Mouse (Mus musculus) hindlimb bud, embryonic 11.5 days (tissue): Measurements from ENCODE around the gene Otx1.

Source experiments
- DNase-seq: peaks from one replicate; pipeline ENCODE4 v3.0.0-alpha.2; 2012; ENCODE audit warnings: low read depth, low spot score; ENCODE audit errors: extremely low spot score

Otx1 gene

DNA sequence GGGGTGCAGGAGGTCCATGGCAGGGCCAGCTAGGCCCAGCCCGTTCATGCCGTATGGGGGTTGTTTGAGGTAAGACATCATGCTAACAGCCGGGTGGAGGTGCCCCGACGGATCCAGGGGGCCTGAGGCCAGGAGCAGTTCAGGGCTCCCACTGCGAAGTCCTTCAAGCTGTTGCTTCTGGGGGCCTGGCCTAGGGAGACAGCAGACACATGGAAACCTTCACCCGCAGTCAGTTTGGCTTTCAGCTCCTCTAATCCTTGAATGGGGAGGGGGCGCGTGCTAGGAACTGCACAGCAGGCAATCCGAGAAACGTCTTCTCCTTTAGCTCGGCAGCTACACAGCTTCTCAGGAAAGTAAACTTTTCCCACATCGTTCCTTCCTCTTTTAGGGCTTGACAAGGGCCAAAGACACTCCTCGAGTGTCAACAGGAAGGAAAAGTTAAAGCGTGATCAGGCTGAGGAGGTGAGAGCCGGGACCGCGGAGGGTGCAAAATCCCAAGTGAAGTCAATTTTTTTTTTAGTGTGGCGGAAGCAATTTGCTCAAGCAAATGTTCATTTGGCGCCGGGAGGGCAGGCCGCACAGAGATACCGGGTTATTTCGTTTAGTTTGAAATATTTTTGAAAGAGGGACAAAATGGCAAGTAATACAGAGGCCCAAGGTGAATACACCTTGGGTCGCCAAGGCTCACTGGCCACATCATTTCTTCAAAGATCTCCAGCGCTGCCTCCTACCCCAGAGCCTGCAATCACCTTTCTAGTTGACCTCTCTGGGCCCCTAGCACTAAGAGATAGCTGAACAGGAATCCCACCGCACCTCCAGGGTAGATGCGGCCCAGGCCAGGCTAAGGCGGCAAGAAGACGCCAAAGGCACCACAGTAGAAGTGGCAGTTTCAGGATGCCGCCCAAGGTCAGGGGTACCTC is 3.0 kb downstream of the Otx1 start:
- DNase-seq = no peak

DNA sequence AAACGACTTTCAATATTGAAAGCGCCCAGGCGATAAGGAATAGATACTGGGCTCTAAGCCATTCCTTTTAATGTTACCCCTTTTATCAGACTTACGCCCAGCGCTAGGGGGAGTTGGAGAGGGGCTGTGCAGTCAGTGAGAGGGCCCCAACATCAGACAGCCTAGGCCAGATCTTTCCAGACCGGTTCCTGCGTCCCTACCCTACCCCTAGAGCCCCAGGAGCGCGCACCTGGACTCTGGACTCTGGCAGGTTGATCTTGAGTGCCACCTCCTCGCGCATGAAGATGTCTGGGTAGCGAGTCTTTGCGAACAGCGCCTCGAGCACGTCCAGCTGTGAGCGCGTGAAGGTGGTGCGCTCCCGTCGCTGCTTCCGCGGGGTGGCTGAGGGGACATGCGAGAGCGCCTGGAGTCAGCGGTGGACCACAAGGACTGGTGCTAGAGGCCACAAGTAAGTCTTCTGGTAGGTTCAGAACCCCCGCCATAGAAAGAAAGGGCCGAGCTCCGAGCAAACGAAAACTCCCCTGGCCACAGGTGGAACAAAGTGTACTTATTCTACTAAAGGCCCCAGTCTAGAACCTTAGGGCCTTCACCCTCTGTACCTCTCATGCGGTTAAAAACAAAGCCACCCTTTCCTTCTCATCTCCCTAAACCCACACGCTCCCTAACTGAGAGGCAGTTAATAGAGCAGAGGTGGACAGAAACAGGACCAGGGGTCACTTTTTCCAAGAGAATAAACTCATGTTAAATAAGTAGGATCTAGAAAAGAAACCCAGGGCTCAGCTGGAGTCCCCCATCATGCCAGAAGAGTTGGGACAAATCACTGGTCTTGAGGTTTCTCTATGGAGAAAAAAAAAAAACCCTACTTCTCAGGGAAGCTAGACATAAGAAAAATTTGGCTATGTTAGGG is 4.3 kb downstream of the Otx1 start:
- DNase-seq = no peak

DNA sequence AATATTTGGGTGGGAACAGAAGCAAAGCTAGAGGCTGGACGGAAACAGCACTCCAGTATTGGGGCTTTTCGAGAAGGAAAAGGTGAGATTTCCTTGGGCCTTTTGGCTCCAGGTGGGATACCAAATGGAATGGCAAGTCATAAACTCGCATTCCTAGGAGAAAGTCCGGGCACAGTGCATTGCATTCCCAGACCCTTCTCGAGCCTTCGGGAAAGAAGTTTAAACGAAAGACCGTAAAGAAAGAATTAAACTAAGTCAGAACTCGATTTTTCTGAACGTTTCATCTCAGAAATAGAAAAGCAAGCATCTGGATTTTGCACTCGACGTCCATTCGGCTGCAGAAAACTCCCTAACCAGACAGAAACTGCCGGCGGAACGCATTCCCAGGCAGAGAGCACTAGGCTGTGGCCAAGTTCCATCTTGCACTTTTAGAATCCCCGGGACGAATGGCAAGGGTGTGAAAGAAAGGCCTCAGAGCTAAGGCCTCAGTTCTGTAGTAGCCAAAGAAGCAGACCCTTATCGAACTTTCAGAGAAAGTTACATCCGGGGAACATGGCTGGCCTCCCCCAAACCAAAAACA is 5.0 kb downstream of the Otx1 start:
- DNase-seq = no peak

DNA sequence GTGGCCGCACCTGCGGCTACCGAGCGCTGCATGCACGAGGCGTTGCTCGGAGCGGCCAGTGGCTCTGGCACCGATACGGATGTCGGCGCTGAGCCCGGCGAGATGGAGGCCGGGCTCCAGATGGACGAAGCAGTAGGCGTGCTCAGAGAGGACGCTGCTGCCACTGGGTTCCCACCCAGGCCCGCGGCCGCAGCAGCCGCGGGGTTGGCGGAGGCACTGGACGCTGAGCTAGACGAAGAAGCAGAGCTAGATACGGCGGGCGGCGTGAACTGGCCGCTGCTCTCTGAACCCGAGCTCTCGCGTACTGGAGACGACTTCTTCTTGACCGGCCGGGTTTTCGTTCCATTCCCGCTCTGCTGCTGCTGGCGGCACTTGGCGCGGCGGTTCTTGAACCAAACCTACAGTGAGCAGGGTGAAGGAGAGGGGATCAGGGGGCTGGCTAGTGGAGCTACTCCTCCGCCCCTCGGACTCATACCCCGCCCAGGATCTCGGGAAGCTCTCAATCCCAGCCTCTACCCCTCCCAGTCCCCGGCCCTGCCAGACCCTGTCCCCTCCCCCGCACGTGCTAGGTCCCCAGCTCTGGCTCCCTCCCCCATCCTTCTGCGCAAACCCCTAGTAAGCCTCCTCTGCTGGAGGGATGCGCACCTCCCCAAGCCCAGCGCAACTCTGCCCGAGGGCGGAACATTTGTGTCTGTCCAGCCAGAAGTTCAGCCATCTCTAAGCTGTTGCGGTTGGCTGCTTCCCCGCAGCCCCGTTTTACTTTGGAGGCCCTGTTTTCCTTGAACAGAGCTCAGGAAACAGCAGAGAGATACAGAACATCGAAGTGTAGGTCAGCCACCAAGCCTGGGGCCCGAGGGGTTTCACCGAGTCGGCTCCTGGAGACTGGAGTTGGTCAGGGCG is 5.8 kb downstream of the Otx1 start:
- DNase-seq = no peak

DNA sequence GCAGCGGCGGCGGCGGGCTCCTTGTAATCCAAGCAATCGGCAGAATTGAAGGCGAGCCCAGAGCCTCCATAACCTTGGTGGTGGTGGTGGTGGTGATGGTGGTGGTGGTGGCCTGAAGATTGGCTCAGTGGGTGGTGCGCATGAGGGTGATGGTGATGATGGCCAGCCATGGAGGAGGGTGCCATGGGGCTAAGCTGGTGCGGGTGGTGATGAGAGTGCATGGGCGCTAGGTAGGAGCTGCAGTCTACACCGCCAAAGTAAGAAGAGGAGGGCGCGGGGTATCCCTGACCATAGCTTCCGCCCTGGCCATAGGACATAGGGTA is 6.4 kb downstream of the Otx1 start:
- DNase-seq = no peak

DNA sequence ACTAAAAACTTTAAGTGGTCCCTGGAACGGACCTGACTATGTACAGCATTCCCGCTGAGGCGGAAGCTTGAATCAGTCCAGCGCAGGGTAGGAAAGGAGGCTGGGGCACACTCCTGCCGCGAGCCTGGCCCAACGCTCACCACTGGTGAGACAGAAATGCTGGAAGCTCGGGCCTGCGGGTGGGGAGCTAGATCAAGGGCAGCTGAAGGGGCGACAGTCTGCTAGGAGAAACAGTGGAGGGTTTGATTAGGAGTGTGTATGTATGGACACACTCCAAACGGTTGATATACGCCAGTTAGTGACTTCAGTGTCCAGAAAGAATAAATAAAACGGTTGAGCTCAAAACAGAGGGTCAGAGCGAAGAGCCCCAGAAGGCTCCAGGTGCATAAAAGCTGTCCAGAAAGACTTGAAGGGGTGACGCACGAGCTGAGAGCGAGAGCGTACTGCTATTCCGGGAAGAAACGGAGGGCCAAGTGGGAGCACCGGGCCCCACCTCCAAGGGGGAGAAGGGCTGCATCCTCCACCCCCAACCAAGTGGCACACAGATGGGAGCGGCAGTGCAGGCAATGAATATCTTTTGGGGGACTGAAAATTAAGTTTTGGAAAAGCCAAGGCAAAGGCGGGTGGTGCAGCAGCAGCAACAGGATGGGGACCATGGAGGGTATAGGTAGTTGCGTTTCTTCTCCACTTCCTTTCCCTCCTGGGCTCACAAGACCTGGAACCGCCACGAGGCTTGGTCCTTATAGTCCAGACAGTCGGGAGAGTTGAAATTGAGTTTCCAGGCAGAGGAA is 7.0 kb downstream of the Otx1 start:
- no peak for DNase-seq

DNA sequence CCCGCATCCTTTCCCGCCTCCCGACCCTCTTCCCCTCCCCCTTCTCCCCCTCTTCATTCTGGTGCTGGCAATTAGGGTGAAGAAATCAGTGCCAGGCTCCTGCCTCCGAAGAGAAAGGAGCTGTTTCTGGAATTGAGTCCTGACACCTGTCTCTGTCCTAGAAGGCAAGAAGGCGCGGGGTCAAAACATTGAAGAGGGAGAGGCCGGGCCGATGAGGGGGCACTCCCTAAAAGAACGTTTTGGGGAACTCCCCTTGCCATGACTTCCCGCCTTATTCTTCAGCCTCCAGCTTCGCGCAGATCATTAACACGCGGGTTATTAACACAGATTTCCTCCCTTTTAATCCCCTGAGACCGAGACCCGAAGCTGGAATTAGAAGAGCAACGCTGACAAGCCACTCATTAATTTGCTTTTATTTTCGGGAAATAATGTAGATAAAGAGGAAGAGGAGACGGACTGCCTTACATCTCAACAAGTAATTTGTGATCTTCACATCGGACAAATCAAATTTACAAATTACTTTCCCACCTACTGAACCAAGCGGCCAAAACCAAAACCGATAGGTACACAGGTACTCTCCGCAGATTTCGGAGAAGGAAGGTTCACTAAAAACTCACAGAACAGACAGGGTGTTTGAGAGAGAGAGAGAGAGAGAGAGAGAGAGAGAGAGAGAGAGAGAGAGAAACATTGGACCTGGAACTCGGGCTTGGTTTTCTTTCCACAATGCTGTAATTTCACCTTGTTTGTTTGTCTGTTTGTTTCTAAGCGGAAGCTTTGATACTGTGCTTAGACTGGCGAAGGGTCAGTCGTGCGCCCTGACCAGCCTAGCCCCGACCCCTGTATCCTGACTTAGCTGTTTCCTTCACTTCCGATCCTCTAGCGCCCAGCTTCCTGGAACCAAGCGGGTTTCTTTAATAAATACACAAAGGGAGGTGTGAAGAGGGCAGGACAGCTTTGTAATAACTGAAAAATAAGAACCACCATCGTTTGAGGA is 8.0 kb downstream of the Otx1 start:
- no peak for DNase-seq

DNA sequence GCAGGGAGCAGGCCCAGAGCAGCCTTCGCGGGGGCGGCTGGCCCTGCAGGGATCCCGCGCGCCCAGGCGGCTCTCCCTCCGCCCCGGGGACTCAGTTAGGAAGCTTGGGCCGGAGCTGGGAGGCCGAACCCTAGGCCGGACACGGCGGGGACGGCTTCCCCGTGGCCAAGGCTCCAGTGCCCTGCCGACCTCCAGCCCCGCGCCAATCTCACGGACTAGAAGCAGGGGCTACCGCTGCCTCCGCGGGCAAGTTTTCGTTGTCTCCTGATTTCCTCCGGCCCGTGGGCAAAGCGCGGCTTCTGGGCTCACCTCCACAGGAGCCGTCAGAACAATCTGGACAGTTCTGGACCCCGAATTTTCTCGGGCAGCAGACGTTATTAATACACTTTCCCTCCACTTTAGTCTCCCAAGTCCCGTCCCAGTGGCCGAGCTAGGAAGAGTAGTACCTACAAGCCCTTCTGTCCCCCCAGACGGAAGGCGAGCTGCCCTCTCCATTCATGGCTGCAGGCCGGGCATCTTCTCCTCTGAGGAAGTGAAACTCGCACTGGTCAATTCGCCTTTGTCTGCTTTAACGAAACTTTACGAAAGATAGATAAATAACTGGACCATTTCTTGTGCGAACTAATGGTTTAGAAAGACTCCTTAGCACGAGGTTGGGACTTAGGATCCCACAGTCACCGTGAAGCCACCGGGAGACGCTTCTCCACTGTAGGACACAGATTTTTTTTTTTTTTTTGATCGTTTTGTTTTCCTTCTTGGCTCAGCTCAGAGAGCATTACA is 8.9 kb downstream of the Otx1 start:
- DNase-seq = no peak

DNA sequence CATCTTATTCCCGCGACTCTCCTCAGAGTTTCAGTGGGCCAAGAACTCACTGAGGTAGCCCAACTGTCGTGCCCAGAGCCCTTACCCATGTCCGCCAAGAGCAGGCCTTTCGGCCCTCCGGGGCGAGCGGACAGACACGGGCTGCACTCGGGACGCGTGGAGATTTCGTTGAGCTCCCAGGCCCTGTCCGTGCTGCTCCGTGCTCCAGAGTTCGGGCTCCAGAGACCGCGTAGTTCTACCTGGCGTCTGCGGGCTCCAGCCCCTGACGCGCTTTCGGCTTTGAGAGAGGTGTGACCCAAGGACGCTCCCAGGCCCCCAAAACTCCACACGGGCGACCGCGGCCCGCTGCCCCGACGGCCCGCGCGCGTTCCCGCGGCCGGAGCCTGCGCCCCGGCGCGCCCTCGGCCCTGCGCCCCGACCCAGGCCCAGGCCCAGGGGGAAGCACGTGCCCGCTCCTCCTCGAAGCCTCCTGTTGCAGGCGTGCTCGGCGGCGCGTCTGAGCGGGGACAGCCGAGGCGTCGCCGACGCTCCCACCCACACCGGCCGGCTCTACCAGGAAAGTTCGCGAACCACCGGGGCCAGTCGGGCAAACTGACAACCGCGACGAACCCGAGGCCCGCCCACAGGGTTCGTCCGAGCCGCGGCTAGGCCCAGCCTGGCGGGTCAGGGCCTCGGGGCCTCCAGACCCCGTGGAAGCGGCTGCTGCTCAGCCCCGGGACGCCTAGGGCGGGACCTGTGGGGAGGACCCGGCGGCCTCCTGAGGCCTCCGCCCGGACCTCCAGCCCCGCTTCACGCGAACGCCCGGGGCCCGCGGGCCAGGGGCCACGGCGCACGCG is 9.7 kb downstream of the Otx1 start:
- no peak for DNase-seq

DNA sequence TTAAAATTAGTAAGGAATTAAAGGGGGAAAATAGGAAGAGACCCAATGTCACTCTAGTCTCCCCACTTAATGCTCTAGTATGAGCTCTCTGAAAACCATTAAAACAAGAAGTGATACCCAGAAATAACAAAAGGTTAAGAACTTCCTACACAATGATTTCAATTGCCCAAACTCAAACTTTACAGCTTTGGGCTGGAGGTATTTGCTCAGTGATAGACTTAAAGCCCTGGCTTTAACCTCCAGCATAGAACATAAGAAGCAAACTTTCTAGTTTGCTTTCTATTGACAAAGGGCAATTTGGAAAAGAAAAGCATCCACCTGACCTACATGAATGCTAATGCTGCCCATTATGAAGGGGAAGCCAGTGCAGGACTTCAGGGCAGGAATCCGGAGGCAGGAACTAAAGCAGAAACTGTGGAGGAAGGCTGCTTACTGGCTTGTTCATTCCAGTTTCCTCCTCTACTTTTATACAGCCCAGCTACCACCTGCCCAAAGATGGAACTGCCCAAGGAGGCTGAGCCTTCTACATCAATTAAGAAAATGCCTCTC is 14.2 kb downstream of the Otx1 start:
- DNase-seq = no peak

DNA sequence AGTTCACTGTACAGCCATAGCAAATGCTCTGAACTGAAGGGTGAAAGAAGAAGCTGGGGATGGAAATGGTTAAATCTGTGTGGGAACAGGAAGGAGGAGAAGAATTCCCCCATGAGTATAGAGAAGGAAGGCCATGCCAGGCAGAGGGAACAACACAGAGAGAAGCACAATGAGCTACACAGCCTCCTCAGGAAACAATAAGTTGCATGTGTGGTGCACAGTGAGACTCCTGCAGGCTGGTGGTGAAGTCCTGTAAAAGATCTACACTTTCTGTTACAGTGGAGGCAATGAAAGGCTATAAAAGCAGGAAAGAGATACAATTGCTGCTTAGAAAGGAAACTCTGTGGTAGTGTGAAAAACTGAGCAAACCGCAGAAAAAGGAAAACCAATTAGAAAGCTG is 17.6 kb downstream of the Otx1 start:
- no peak for DNase-seq

DNA sequence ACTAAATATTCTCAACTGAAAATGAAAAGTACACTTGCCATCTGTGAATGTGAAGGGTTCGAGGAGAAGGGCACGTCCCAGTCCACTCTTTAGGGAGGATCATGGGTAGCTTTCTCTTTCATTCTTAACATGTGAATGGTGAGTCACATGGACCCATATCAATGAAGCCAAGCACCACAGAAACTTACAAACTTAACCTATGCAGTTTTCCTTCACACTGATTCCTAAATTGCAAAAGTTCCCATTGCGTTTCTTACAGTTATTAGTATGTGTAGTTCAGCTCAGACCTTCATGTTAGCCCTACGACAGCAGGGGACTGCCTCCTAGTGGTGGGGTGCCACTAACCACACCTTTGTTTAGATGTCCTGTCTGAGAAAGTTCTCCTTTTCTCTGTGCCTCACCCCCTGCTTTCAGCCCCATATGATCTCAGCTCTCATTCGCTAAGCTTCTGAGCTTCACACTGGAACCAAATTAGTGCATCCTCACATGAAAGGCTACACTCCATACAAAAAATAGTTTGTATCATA is 28.6 kb downstream of the Otx1 start:
- no peak for DNase-seq

DNA sequence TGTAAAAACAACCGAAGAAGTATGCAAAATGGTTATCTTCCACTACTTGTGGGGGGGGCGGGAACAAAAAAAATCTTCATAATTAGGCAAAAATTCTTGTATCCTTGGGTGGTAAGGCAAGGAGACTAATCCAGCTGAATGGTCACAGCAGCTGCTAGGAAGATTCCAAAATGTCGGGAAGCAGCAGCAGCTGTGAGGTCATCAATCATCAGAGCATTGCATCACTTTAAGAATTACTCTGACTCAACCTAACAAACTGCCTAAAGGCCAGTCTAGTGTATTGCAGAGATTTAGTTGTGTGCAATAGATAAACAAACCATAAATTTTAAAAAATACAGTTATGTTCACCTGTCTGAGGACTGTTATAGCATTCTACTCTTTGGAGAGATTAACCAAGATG is 29.1 kb downstream of the Otx1 start:
- no peak for DNase-seq

DNA sequence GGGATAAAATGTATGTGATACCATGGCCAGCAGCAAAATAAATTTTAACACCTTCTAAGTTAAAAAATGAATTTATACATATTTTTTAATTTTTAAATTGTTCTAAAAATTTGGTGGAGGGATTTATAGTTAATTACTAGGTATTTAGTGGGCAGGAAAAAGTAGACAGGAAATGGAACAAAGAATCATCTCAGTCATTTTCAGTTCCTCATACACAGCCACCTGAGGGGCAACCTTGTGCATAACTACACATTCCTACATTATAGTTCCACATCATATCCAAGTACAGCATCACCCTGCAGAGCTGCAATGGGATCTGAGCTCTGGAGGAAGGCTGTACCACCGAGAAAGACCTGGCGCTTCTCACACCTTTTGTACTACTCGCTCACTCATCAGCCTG is 33.8 kb downstream of the Otx1 start:
- DNase-seq = no peak

DNA sequence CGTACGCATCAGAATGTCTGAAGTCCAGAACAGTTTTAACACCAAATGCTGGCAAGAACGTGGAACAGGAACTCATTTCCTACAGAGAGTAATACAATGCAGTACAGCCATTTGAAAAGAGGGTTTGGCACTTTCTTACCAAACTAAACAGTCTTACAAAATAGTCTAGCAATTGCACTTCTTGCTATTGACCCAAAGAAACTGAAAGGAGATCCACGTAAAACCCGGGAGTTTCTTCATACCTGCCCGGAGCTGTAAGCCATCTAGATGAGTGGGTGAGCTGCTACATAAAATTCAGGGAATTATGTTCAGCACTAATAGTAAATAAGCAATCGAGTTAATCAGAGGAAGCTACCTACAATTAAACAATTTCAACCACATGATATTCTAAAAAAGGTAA is 47.5 kb downstream of the Otx1 start:
- no peak for DNase-seq

DNA sequence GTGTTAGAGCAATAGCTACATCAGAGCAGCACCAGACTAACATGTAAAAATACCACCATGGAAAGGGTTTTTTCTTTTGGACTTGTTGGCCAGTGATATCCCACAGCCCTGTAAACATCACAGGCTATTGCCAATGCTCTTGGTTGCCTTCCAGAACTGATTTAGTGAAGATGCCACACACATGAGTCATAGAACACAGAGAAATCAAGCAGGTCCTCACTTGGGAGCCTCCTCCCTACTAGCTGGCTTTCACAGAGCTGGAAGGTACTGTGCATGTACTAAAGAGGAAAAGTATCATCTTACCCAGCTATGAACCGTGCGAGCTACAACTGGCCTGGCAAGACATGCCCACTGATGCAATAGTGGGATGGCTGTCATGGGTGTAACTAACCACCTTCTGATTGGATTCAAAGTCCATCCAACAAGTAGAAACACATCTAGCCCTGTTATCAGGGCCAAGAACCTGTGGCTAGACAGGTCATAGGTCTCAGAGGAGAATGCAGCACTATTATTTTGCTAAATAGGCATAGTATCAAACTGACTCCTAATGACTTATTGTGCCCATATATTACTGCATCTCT is 51.0 kb downstream of the Otx1 start:
- no peak for DNase-seq
